26 mouse cellular contexts compared by ENCODE assay signal in the genomic region with DNA sequence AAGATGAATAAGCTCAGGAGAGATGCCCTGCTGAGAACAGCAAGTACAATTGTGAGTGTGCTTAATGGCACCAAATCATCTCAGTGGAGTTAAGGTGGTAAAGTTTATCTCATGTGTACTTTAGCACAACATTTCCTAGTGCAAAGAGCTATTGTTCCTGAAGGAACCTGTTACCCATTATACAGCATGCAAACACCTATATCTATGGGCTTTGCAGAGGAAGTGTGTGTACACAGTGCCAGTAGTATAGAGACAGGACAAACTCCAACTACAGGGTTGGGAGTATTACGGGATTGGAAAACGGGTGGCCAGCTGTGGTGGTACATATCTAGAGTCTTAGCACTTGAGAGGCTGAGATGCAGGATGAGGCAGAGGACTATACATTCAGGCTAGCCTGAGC. TPM values are rescaled to one million over a fixed set of nuclear protein-coding genes. Genes with fewer than 3 reads are reported as not detected.
DNase-seq lines count a peak whose midpoint lies in the region; ATAC-seq lines count a peak whose summit lies in the region.
"Had no signal": no experiment of that assay in that cellular context is flagged by ENCODE, and none has a peak within 500 bp of the region (broad histone marks: within the 10 kb centered on the region; RNA-seq: fewer than 3 reads in every experiment).

No protein-coding gene starts in this region.

- no peak overlapping the region for H3K27ac ChIP-seq in intestine, embryonic 14.5 days (ENCODE audit: low read depth)
- 0 out of 2 replicates have a peak overlapping the region, but pooled peaks have one; percentile 30 for H3K27ac ChIP-seq in intestine, embryonic 16.5 days (ENCODE audit: low read length)
- H3K27ac ChIP-seq in stomach, embryonic 15.5 days = no peak overlapping the region
- H3K27ac ChIP-seq: forebrain, embryonic 10.5 days; forebrain, embryonic 13.5 days; gastrocnemius, adult 2 months; heart, embryonic 13.5 days; hindbrain, embryonic 12.5 days; hindbrain, embryonic 15.5 days had no signal

- H3K4me1 ChIP-seq in intestine, embryonic 14.5 days (replicated peaks; ENCODE audit: control insufficient read depth, insufficient read depth, low read length) = no peaks in the 10 kb centered on the region
- peaks cover 3% of the 10 kb centered on the region; the same call in 1 of the 2 replicates for H3K4me1 ChIP-seq in intestine, embryonic 16.5 days (ENCODE audit: control insufficient read depth, insufficient read depth, low read length)
- no peaks in the 10 kb centered on the region for H3K4me1 ChIP-seq in stomach, embryonic 15.5 days
- H3K4me1 ChIP-seq: forebrain, embryonic 13.5 days; heart, embryonic 13.5 days; hindbrain, embryonic 15.5 days had no signal

- H3K36me3 ChIP-seq in intestine, embryonic 14.5 days (ENCODE audit: control insufficient read depth, insufficient read depth, low read length) = no peaks in the 10 kb centered on the region
- no peaks in the 10 kb centered on the region for H3K36me3 ChIP-seq in intestine, embryonic 16.5 days (ENCODE audit: control insufficient read depth, insufficient read depth, low read length)
- no peaks in the 10 kb centered on the region for H3K36me3 ChIP-seq in stomach, embryonic 15.5 days
- H3K36me3 ChIP-seq: forebrain, embryonic 10.5 days; heart, embryonic 13.5 days; hindbrain, embryonic 12.5 days; hindbrain, embryonic 15.5 days had no signal

- peak; percentile 66; the same call in 1 of the 2 replicates for ATAC-seq in intestine, embryonic 14.5 days (replicated peaks; ENCODE audit: low FRiP score, low TSS enrichment, low read depth)
- peak; percentile 96 for ATAC-seq in intestine, embryonic 16.5 days
- peak; percentile 88 for ATAC-seq in stomach, embryonic 15.5 days (ENCODE audit: insufficient read depth, low FRiP score, low read depth)
- ATAC-seq in frontal cortex, adult (ENCODE audit: low TSS enrichment) = no peak
- ATAC-seq: activated CD4-positive, CD25-positive, alpha-beta regulatory T cell, adult 4 months; CD4-positive, CD25-positive, alpha-beta regulatory T cell, adult 4 months; forebrain, embryonic 13.5 days; forebrain, embryonic 16.5 days had no signal

- H3K9ac ChIP-seq in intestine, embryonic 14.5 days (ENCODE audit: low read length) = no peak overlapping the region
- no peak overlapping the region for H3K9ac ChIP-seq in intestine, embryonic 16.5 days (ENCODE audit: low read depth, low read length)
- H3K9ac ChIP-seq in stomach, embryonic 15.5 days = no peak overlapping the region
- H3K9ac ChIP-seq: forebrain, embryonic 13.5 days; heart, embryonic 13.5 days; hindbrain, embryonic 12.5 days; hindbrain, embryonic 15.5 days had no signal

- no peak overlapping the region for H3K4me3 ChIP-seq in intestine, embryonic 14.5 days (ENCODE audit: low read depth, low read length)
- no peak overlapping the region for H3K4me3 ChIP-seq in intestine, embryonic 16.5 days (ENCODE audit: low read length)
- no peak overlapping the region for H3K4me3 ChIP-seq in stomach, embryonic 15.5 days (replicated peaks)
- H3K4me3 ChIP-seq: forebrain, embryonic 10.5 days; forebrain, embryonic 13.5 days; gastrocnemius, adult 2 months; heart, embryonic 13.5 days; hindbrain, embryonic 12.5 days; hindbrain, embryonic 15.5 days had no signal

- WGBS in intestine, embryonic 14.5 days = 64% methylated on average over 2 of the region's 2 CpGs
- WGBS in intestine, embryonic 16.5 days = 53% methylated on average over 2 of the region's 2 CpGs
- WGBS in stomach, embryonic 15.5 days = 64% methylated on average over 2 of the region's 2 CpGs

- no peaks in the 10 kb centered on the region for H3K9me3 ChIP-seq in intestine, embryonic 14.5 days (ENCODE audit: control insufficient read depth, low read length)
- H3K9me3 ChIP-seq in intestine, embryonic 16.5 days (ENCODE audit: control insufficient read depth, low read length) = no peaks in the 10 kb centered on the region
- no peaks in the 10 kb centered on the region for H3K9me3 ChIP-seq in stomach, embryonic 15.5 days
- H3K9me3 ChIP-seq: forebrain, embryonic 13.5 days; heart, embryonic 13.5 days; hindbrain, embryonic 12.5 days; hindbrain, embryonic 15.5 days had no signal

- no peak for DNase-seq in intestine, embryonic 14.5 days (ENCODE audit: low spot score)
- DNase-seq in yolk sac, embryonic 10.5 days (ENCODE audit: low spot score) = peak; percentile 44
- no peak for DNase-seq in thymus, postnatal 25 days
- no peak for DNase-seq in layer of hippocampus, adult 8-10 months (ENCODE audit: low spot score in 2 of 2)
- DNase-seq: adrenal gland, postnatal 10 days; adrenal gland, postnatal 36 days; cerebellum, adult 18-20 months; cerebellum, adult 9-10 months; cerebellum, postnatal 14 days; gastrocnemius, adult 2 months; gastrocnemius, postnatal 14 days; heart, adult 18-20 months; heart, postnatal 14 days; heart, postnatal 4 days had no signal

- no peak overlapping the region for H3K4me2 ChIP-seq in intestine, embryonic 14.5 days (ENCODE audit: low read length)
- no peak overlapping the region for H3K4me2 ChIP-seq in intestine, embryonic 16.5 days (ENCODE audit: low read depth, low read length)
- H3K4me2 ChIP-seq in stomach, embryonic 15.5 days = no peak overlapping the region
- H3K4me2 ChIP-seq: forebrain, embryonic 13.5 days; heart, embryonic 13.5 days; hindbrain, embryonic 12.5 days; hindbrain, embryonic 15.5 days had no signal

- H3K27me3 ChIP-seq in intestine, embryonic 14.5 days (replicated peaks; ENCODE audit: control insufficient read depth, insufficient read depth, low read length) = no peaks in the 10 kb centered on the region
- H3K27me3 ChIP-seq in intestine, embryonic 16.5 days (replicated peaks; ENCODE audit: control insufficient read depth, insufficient read depth, low read length) = no peaks in the 10 kb centered on the region
- no peaks in the 10 kb centered on the region for H3K27me3 ChIP-seq in stomach, embryonic 15.5 days (replicated peaks)
- H3K27me3 ChIP-seq: forebrain, embryonic 13.5 days; heart, embryonic 13.5 days; hindbrain, embryonic 12.5 days; hindbrain, embryonic 15.5 days had no signal

RNA-seq across cellular contexts. Expression of gene Cldn10, which starts 38.6 kb away (rescaled TPM):
- polyA plus RNA-seq in intestine, embryonic 14.5 days (2014; fragmentation: Nextera tagmentation; extraction: Ambion mirVana) = 0.93 and 14.2 TPM in 2 replicates
- polyA plus RNA-seq in intestine, embryonic 16.5 days (2015; fragmentation: Nextera tagmentation; extraction: Ambion mirVana) = 21.1 and 23.1 TPM in 2 replicates
- polyA plus RNA-seq in stomach, embryonic 15.5 days (2015; fragmentation: Nextera tagmentation; extraction: Ambion mirVana) = 70.1 and 90.5 TPM in 2 replicates
- 10 to 100 TPM; 33.3 to 41.9 (median 35.4) TPM for total RNA-seq in layer of hippocampus, adult 8-10 months (2022)
- total RNA-seq: gastrocnemius, adult 2 months; gastrocnemius, postnatal 14 days had no signal
- polyA plus RNA-seq: C2C12 had no signal

RNA-seq across cellular contexts. Expression of gene Abcc4, which starts 43.0 kb away (rescaled TPM):
- 3.5 and 4.4 TPM in 2 replicates for polyA plus RNA-seq in intestine, embryonic 14.5 days (2014; fragmentation: Nextera tagmentation; extraction: Ambion mirVana)
- 1.8 and 2.0 TPM in 2 replicates for polyA plus RNA-seq in intestine, embryonic 16.5 days (2015; fragmentation: Nextera tagmentation; extraction: Ambion mirVana)
- polyA plus RNA-seq in stomach, embryonic 15.5 days (2015; fragmentation: Nextera tagmentation; extraction: Ambion mirVana) = 4.0 and 4.6 TPM in 2 replicates
- total RNA-seq in layer of hippocampus, adult 8-10 months (2022) = 10 to 100 TPM in 3 of 4 experiments, 1 to 10 TPM in 1; 8.2 to 10.6 (median 10.1) TPM
